In the genomic region with DNA sequence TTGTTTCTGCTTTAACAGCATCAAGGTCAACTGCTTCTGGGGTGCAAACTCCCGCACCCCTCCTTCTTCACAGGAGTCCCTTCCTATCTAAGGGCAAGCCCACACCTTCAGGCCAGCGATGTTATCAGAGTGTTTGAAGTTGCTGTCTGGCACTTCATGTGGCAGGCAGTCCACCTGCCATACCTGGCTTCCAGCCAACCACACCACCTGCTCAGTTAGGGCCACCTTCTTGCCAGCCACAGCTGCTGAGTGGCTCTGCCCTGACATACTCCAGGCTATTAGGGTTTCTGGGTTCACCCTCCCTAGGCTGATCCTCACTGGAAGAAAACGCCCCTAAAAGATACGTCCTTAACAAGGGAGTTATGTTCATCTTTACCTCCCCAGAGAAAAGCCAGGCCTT, we compare ENCODE assay signal across 12 mouse cellular contexts.
DNase-seq lines count a peak whose midpoint lies in the region; ATAC-seq and TF ChIP-seq lines count a peak whose summit lies in the region.
"Had no signal": no experiment of that assay in that cellular context is flagged by ENCODE, and none has a peak within 500 bp of the region (broad histone marks: within the 10 kb centered on the region; RNA-seq: fewer than 3 reads in every experiment).

No protein-coding gene starts in this region.

- no peak overlapping the region for H3K27ac ChIP-seq in forebrain, embryonic 15.5 days (replicated peaks)
- H3K27ac ChIP-seq in forebrain, embryonic 12.5 days = no peak overlapping the region
- H3K27ac ChIP-seq in lung, embryonic 14.5 days (ENCODE audit: low read depth) = no peak overlapping the region
- peak overlapping the region; percentile 67; the same call in 1 of the 2 replicates for H3K27ac ChIP-seq in small intestine, adult 2 months (ENCODE audit: insufficient read depth, low read depth, low read length)
- H3K27ac ChIP-seq: liver, embryonic 14.5 days had no signal

- 71% methylated on average over 4 of the region's 4 CpGs for WGBS in forebrain, embryonic 15.5 days
- WGBS in forebrain, embryonic 12.5 days = 86% methylated on average over 4 of the region's 4 CpGs
- WGBS in lung, embryonic 14.5 days = 61% methylated on average over 4 of the region's 4 CpGs
- 65% methylated on average over 4 of the region's 4 CpGs for WGBS in lung, adult 2 months
- 22% methylated on average over 4 of the region's 4 CpGs for WGBS in small intestine, adult 2 months

- H3K4me3 ChIP-seq in forebrain, embryonic 15.5 days = no peak overlapping the region
- no peak overlapping the region for H3K4me3 ChIP-seq in forebrain, embryonic 12.5 days (replicated peaks)
- no peak overlapping the region for H3K4me3 ChIP-seq in lung, embryonic 14.5 days (ENCODE audit: low read depth, low read length)
- no peak overlapping the region for H3K4me3 ChIP-seq in lung, adult 2 months (replicated peaks; ENCODE audit: extremely low read depth, low read depth, low read length)
- H3K4me3 ChIP-seq in small intestine, adult 2 months (ENCODE audit: low read depth, low read length) = no peak overlapping the region

- no peak for TF ChIP-seq CTCF in lung, embryonic 14.5 days (IDR thresholded peaks at IDR 0.05; ENCODE audit: low read depth)
- TF ChIP-seq CTCF in lung, adult 2 months (IDR thresholded peaks at IDR 0.05; ENCODE audit: insufficient read depth, low read length) = no peak
- TF ChIP-seq CTCF in small intestine, adult 2 months (IDR thresholded peaks at IDR 0.05; ENCODE audit: extremely low read depth, insufficient read length, insufficient replicate concordance, low read depth, low read length) = no peak

- DNase-seq in lung, embryonic 14.5 days = peak; percentile 43
- DNase-seq in lung, adult 2 months = no peak
- peak; percentile 93 for DNase-seq in cerebellum, postnatal 10 days
- DNase-seq in yolk sac, embryonic 10.5 days (ENCODE audit: low spot score) = no peak
- DNase-seq in right cerebral cortex, adult 2 months (ENCODE audit: low spot score in 2 of 2) = no peak
- DNase-seq: B cell, adult 2 months; heart, postnatal 14 days; midbrain, embryonic 14.5 days had no signal

- TF ChIP-seq POLR2A in lung, adult 2 months (IDR thresholded peaks at IDR 0.05; ENCODE audit: borderline replicate concordance, extremely low read depth, low read depth, low read length) = no peak
- TF ChIP-seq POLR2A in small intestine, adult 2 months (IDR thresholded peaks at IDR 0.05; ENCODE audit: low read depth, low read length) = no peak

- peak; percentile 41; the same call in 1 of the 2 replicates for ATAC-seq in forebrain, embryonic 15.5 days (replicated peaks)
- ATAC-seq in forebrain, embryonic 12.5 days (ENCODE audit: low FRiP score) = no peak
- ATAC-seq in lung, embryonic 14.5 days (ENCODE audit: insufficient read depth) = peak; percentile 32; the same call in 1 of the 2 replicates

- no peaks in the 10 kb centered on the region for H3K9me3 ChIP-seq in forebrain, embryonic 15.5 days
- no peaks in the 10 kb centered on the region for H3K9me3 ChIP-seq in forebrain, embryonic 12.5 days
- no peaks in the 10 kb centered on the region for H3K9me3 ChIP-seq in lung, embryonic 14.5 days (ENCODE audit: low read depth, low read length)

- H3K27me3 ChIP-seq in forebrain, embryonic 15.5 days = no peaks in the 10 kb centered on the region
- H3K27me3 ChIP-seq in forebrain, embryonic 12.5 days = no peaks in the 10 kb centered on the region
- H3K27me3 ChIP-seq in lung, embryonic 14.5 days (ENCODE audit: insufficient read depth, low read length) = no peaks in the 10 kb centered on the region
- H3K27me3 ChIP-seq in small intestine, adult 2 months (ENCODE audit: control insufficient read depth, insufficient read depth, low read length) = no peaks in the 10 kb centered on the region

- H3K36me3 ChIP-seq in forebrain, embryonic 15.5 days = no peaks in the 10 kb centered on the region
- H3K36me3 ChIP-seq in forebrain, embryonic 12.5 days (replicated peaks) = no peaks in the 10 kb centered on the region
- H3K36me3 ChIP-seq in lung, embryonic 14.5 days (ENCODE audit: insufficient read depth) = no peaks in the 10 kb centered on the region
- H3K36me3 ChIP-seq in small intestine, adult 2 months (ENCODE audit: control insufficient read depth, insufficient read depth, low read length) = no peaks in the 10 kb centered on the region

- peaks cover 17% of the 10 kb centered on the region for H3K4me1 ChIP-seq in forebrain, embryonic 15.5 days
- H3K4me1 ChIP-seq in forebrain, embryonic 12.5 days = no peaks in the 10 kb centered on the region
- H3K4me1 ChIP-seq in lung, embryonic 14.5 days (ENCODE audit: insufficient read depth) = no peaks in the 10 kb centered on the region
- no peaks in the 10 kb centered on the region for H3K4me1 ChIP-seq in lung, adult 2 months (ENCODE audit: control insufficient read depth, insufficient read depth, low read length)
- peaks cover 61% of the 10 kb centered on the region for H3K4me1 ChIP-seq in small intestine, adult 2 months (ENCODE audit: control insufficient read depth, insufficient read depth, insufficient read length, low read length)

- no peak overlapping the region for H3K4me2 ChIP-seq in forebrain, embryonic 15.5 days (replicated peaks)
- H3K4me2 ChIP-seq in forebrain, embryonic 12.5 days = no peak overlapping the region
- H3K4me2 ChIP-seq in lung, embryonic 14.5 days = no peak overlapping the region

- no peak overlapping the region for H3K9ac ChIP-seq in forebrain, embryonic 15.5 days (replicated peaks)
- no peak overlapping the region for H3K9ac ChIP-seq in forebrain, embryonic 12.5 days
- no peak overlapping the region for H3K9ac ChIP-seq in lung, embryonic 14.5 days
- H3K9ac ChIP-seq: liver, embryonic 14.5 days had no signal

Comparison
In these comparisons a context has a peak if more than half of its experiments do, and no peak if none do; other contexts are left out.
1. DNase-seq: peak in lung, embryonic 14.5 days (single experiment) and cerebellum, postnatal 10 days (2 of 2); none in lung, adult 2 months (single experiment), yolk sac, embryonic 10.5 days (single experiment) and right cerebral cortex, adult 2 months (0 of 2).